Mouse (Mus musculus): ENCODE measurements around the gene Abcb11.
"Not testable (repeated sequence)": the region's sequence is repeated elsewhere in the genome, so short reads cannot be mapped to it uniquely, and the experiment has no call there.

Gene Abcb11

DNA sequence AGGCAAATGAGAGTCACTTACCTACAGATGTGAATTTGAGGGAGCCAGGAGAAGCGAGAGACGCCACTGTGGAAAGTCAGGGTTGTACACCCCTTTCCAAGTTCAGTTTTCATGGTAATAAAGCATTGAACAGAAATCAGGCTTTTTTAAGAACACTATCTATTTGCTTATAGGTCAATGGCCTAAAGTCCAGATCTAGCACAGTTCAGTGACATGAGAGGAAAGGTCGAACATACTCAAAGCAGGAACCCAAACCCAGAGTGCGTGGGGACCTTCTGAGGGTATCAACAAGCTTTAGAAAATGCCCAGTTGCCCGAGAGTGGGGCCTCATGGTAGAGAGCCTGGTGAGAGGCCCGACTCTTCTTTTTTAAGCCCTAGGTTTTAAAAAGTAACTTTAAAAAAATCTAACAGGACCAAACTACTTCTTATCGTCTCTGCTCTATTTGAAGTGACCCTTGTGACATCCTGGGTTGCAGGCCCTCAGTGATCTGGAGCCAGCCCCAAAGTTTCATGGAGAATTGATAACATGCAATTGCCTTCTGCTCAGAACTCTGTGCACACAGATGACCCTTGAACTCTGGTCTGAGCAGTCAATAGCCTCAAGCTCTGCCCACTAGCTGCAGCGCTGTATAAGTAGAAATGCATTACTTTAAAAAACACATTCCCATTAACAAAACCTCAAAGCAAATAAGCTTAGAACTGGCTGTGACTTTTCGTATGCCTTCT is at the start of gene Abcb11:
Gene Abcb11, minus strand, starts transcription at position 121 of the 726 bp plus-strand sequence.
- no peak for DNase-seq (ENCODE audit: low spot score)

DNA sequence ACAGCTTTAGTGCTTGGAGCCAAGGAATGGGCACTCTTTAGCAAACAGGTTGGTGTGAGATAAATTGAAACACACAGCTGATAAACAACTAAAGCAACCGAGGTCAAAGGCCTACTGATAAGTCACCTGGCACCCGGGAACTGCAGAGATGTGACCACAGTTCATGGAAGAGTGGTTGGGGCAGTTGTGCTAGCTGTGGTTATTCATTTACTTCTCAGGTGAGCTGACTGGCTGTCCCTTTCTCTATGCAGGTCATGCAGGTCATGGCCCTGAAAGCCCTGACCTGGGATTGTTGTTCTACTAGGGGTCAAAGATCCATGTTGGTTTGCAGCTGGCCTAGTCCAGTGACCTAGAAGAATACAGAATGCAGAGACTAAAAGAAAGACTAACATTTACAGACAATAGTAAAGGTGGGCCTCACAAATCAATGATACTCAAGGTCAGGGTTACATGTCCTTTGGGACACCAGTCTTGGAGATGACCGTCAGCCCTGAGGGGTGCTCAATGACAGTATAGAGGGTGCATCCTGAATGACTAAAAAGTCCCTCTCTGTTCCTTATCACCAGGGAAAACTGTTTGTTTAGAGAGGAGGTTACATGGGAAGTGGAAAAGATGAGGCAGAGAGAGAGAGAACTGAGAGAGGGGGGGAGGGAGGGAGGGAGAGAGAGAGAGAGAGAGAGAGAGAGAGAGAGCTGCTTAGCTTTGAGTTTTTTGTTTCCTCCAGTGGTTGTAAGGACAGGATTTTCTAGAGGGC is 43.9 kb upstream of the Abcb11 start:
- no peak for DNase-seq (ENCODE audit: low spot score)

DNA sequence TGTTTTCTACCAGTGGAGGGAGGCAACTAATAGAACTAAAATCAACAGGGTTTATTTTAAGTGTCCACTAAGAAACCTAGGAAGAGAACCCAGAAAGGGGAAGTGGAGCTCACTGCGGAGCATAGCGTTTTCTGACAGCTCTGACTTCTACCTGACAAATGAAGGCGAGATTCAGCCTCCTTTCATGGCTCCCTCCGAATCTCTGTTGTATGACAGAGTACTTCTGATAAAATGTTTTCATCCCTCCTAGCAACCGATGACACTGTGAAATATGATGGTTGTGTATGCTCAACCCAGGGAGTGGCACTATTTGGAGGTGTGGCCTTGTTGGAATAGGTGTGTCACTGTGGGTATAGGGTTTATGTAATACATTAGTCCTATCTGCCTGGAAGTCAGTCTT is 40.4 kb upstream of the Abcb11 start:
- DNase-seq (ENCODE audit: low spot score): no peak

DNA sequence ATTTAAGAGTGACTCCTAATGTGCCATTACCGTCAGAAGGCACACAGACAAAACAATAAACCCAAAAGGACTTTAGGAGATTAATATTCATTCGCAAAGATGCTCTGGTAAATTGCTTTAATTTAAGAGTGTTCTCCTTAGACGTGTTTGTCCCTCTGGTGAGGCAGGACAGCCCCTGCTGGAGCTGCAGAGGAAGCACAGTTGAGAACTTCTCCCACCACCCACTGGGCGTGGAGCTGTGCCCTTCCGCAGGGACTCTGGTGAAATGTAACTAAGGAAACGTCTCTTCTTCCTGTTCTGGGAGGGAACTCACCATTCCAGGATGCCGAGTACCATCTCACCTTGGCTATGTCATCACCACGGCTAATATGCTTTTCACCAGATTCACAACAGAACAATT is 39.3 kb upstream of the Abcb11 start:
- no peak for DNase-seq (ENCODE audit: low spot score)

DNA sequence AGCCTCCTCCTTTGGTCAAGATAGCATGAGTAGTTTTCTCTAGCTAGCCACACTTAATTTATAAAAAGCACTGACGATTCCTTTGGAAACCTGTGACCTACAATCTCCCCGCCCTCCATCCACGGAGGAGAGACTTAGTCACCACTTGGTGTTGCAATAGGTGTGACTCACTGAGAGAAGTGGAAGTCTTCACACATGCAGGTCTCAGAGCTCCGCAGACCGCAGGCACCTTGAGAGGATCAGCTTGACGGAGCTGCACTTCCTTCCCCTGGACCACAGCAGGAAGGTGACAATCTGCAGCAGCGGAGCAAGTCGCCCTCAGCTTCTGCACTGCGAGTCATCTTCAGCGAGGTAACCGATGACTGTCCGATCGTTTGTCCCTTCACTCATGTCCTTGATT is 37.9 kb upstream of the Abcb11 start, which contains the start of gene Dhrs9:
Gene Dhrs9, plus strand, starts transcription at position 165 of the 400 bp plus-strand sequence.
- DNase-seq (ENCODE audit: low spot score): no peak

DNA sequence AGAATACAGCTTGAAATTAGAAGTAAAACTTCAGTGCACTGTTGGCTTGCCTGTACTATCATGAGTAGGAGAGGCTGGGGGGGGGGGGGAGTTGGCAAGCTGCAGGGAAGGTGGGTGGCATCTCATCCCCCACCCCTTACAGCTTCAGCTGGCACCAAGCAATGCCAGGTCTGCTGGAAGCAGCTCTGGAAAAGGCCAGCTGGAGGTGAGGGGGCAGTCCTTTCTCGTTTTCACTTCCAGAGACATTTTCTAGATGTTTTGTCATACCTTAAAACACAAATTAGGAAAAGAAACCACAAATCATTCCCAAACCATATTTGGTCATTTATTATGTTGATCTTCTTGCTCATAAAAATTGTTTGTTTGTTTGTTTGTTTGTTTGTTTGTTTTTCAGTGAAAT is 37.4 kb upstream of the Abcb11 start:
- no peak for DNase-seq (ENCODE audit: low spot score)

DNA sequence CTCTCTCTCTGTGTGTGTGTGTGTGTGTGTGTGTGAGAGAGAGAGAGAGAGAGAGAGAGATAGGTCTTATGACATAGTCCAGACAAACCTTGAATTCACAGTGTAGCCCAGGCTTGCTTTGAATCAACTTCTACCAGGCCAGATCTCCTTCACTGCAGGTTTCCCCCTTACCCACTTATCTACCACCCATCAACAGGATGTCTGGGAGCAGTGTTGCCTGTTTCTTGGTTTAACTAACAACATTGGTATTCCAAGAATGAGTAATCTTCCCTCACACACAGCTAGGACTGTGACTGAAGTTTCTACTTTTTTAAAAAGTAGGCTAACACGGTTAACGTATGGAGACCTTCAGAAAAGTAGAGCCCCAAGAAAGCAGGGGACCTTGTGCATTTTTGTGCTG is 34.4 kb upstream of the Abcb11 start:
- DNase-seq (ENCODE audit: low spot score): no peak

DNA sequence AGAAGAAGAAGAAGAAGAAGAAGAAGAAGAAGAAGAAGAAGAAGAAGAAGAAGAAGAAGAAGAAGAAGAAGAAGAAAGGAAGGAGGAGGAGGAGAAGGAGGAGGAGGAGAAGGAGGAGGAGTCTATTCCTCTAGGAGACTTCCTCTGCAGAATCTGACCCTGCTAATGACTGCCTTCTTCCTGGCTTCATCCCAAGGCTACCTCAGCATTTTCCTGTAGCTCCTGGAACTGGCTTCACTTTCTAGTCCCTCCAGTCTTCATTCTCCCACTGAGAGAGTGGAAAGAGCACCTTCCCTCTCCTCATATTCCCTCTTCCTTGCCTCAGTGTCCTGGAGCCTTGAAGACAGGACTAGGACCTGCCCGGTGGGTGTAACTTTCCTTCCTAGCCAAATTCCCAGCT is 22.9 kb upstream of the Abcb11 start:
- no peak for DNase-seq (ENCODE audit: low spot score)

DNA sequence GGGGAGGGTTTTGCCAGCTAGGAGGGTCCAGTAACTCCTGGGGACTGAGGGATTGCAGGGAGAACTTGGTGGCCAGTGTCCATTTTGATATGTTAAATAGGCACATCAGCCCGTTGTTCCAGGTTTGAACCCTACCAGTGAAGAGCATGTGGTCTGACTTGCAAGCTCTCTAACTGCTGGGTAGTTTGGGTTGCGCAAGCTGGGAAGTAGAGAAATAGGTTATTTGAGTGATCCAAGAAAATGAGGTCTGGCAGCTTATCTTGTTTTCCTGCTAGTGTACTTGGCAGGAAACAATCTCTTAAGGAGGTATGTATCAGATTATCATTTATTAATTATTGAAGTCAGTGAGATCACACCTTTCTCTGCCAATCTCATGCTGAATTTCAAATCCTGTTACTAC is 22.4 kb upstream of the Abcb11 start:
- no peak for DNase-seq (ENCODE audit: low spot score)

DNA sequence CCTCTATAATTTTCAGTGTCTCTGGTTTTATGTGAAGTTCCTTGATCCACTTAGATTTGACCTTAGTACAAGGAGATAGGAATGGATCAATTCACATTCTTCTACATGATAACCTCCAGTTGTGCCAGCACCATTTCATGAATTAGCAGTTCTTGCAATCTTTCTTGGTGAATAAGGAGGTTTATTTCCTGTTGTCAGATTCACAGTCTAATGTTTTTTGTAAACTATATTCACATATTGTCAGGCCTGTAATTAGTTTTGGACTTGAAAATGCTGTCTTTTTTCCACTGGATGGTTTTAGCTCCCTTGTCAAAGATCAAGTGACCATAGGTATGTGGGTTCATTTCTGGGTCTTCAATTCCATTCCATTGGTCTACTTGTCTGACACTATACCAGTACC is 13.0 kb upstream of the Abcb11 start:
- not testable (repeated sequence) for DNase-seq (ENCODE audit: low spot score)

DNA sequence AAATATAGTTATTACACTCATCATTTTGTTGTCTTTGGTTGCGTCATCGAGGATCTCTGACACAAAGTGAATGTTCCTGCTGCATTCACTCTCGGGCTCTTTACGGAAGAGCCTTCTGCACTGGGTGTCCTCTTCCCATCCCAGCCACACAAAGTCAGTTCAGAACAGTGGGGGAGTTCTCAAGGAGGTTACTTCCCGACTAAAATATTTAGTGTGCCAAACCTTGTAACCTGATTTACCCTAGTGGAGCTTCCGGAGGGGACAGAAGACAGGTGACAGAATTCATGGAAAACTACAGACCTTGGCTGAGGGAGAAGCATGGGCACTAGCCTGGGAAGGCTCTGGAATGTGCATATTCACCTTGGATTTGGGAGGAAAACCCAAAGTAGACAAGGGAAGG is 910 bp downstream of the Abcb11 start:
- no peak for DNase-seq (ENCODE audit: low spot score)

DNA sequence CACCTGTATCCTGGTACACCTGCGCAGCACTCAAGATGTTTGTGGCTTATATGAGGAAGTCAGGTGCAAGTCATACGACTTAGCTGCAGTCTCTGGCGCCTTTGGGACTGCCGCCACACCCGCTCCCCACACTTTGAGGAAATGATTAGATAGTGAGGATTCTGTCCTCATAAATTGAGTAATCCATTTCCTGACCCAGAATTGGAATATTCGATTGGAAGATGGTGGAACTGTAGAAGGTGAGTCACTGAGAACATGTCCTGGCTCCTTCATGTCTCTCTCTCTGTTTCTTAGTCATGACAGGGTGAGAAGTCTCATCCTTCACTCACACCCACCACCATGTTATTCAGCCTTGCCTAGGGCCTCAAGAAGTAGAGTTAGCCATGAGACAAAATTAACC is 10.9 kb downstream of the Abcb11 start:
- not testable (repeated sequence) for DNase-seq (ENCODE audit: low spot score)

DNA sequence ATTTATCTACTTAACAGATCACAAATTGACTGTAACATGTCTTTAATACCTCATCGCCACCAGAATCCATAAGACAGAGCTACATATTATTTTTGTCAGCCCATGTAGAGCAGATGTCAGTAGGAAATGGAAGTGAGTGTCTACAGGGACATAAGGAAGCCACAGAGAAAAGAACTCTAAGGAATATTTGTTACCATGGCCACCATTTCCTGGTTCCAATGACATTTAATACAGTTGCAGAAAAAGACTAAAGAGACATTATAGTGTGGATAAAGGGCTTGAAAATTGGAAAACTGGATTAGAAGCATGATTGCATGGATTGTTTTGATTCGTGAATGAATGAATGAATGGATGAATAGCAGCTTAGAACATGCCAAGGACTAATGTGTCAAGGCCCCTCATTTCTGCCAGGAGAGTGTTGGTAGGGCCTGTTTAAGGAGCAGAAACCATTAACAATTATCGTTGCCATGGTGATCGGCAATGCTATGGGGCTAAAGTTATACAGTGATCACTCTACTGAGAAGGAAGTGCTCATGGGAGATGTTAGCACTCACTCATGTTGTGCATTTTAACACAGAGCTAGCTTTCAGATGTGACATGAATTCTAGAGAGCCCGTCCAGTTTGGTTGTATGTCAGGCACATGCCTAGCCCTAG is 13.8 kb downstream of the Abcb11 start:
- no peak for DNase-seq (ENCODE audit: low spot score)

DNA sequence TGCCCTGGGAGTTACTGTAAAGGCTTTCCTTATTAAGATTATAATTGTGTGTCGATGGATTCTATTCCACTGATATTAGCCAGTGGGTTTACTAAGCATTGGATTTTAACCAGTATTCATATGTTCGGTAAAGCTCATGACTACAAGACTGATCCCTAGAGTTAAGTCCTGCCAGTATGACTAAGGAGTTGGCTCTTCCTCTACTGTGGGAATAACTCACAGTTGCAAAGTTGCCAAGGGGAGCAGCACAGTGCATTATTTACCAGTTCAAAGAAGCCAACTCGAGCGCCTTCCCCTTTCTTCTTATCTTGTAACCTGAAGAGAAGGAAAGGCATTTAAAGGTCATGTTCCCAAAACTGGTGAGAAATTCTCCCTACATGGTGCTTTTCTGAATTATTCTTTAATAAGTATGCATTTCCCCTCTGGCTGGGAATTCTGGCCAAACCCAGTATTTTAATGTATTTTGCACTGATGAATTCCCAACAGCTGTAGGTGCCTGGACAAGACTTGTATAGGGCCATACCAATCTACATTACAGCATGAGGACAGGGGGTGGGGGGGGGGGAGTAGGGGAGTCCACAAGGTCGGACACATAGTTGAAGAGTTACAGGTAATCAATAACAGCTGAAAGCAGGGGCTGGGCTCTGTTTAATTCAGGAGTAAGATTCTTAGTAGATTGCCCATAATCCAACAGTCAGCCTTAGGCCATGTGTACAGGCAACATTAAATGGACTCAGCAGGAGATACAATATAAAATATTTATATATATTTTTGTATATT is 17.3 kb downstream of the Abcb11 start:
- no peak for DNase-seq (ENCODE audit: low spot score)

DNA sequence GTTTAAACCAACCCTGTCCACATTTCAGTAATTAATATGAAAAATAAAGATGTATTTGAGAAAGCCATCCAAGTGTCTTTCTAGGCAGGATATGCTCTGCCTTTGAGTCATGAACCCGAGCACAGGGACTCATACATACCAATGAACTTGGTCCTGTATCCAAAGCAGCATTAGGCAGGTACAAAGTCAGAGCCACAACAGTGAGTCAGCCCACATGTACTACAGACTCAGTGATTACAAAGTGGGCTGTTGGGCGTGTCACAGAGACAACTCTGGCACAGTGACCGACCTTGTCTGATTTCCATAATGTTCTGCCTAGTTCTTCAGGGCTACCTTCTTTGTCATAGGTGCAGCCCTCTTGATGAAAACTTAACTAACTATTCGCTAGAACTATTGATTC is 19.4 kb downstream of the Abcb11 start:
- DNase-seq (ENCODE audit: low spot score): no peak

DNA sequence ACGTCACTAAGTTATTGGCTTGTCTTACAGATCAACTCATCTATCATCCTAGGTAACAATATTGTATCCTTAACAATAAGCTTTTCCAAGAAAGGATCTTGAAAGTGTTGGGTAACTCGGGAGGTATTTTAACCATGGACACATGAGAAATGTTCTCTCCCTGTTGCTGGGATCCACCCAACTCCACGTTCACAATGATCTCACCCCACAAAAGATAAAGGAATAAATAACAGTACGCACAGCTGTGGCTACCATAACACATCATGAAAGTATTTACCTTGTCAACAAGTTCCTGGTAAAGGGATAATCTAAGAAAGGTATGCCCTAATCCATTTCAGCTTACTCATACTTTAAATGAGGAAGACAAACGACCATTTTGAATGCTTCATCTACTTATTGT is 21.0 kb downstream of the Abcb11 start:
- DNase-seq (ENCODE audit: low spot score): no peak

DNA sequence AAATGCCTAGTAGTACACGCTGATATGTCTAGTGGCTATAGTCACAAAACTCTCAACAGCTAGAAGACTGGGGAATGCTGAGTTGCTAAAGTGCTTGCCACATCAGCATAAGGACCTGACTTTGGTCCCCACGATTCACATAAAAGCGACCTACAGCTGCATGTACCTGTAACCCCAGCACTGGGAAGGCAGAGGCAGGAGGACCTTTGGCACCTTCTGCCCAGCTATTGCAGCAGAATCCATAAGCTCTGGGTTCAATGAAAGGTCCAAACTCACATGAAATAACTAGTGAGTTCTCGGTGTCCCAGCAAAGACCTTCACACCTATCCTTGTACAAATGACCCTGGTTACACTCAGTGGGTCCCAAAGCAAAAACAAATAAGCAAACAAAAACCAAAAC is 31.1 kb downstream of the Abcb11 start:
- DNase-seq (ENCODE audit: low spot score): no peak

DNA sequence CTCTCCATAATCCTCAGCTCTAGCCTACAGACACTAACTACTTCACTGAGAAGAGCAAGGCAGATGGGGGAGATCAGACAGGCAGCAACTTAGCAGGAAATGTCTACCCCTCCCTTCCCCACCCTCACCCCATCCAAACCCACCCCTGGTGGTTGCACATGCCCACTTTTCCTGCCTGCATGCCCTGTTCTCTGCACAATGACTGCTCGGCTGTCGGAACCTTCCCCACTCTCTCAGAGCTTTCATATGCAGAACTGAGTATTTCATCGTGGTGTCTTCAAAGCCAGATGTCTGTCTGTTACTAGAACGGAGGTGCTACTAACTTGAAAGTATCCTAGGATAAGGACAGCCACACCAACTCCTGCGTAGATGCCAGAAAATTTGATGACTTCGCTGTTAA is 34.3 kb downstream of the Abcb11 start:
- no peak for DNase-seq (ENCODE audit: low spot score)

DNA sequence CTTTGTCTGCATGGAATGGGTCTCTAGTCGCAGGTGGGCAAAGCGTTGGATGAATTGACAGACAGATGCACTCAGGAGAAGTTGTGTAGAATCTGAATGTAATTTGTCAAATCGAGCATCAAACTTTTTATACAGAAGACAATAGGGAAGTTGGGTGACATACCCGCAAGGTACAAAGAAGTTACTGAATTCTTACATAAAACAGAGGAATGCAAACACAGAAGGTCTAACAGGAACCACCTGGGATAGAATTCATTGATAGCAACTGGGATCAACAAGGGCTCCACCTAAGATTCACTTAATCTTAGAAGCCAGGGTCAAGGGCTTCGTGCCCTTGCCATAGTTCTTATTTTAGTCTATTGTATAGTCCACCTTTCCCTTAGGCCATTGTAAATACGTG is 41.8 kb downstream of the Abcb11 start:
- not testable (repeated sequence) for DNase-seq (ENCODE audit: low spot score)

DNA sequence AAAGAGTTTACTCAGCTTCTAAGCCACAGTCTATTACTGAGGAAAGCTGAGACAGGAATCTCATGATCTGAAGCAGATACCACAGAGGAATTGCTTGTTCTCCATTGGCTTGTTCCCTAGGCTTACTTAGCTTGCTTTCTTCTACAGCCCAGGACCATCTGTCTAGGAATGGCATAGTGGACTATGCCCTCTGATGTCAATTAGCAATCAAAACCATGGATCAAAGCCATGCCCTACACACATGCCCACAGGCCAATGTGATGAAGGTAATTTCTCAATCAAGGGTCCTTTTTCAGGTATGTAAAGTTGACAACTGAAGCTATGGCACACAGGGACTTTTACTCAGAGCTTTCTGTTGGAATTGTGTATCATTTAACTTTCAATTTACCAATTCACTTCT is 47.9 kb downstream of the Abcb11 start:
- DNase-seq (ENCODE audit: low spot score): no peak

DNA sequence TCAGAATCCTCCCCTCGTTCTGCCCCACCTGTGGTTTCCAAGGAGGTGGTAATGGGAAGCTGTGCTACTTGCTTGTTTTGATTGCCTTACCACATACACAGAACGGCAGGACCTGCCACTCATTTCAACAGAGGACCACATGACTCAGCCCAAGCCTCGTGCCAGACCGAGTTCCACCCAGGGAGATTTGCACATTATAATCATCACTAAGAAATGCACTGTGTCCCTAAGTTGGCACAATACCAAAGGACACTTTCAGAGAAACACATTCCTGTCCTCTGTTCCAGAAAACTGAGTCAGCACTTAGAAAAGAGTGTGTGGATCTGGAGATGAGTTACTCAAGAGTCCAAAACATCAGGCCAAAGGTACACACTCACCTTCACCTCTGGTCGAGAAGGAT is 53.4 kb downstream of the Abcb11 start:
- DNase-seq (ENCODE audit: low spot score): no peak

DNA sequence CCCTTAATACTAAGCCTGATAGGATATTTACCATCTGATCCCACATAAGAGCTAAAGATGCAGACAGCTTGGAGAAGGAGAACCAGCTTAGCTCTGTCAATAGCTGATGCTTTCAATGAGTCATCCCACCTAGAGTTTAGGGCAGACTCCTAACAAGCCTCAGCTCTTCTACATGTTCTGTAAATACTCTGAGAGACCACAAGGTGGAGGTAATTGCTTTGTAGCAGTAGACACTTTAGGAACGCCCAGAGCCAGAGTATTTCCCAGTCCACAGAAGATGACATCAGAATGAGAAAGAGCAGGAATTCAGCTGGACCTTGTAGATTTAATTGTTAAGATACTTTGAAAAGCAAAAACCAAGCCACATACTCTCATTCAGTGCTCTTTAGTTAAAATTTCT is 66.5 kb downstream of the Abcb11 start:
- no peak for DNase-seq (ENCODE audit: low spot score)
